In genomic region chr19:46326019-46326755, GRCm38 (mm10) we compare ENCODE assay signal across 9 mouse cellular contexts. TPM values are rescaled to one million over a fixed set of nuclear protein-coding genes. Genes with fewer than 3 reads are reported as not detected.
DNase-seq lines count a peak whose midpoint lies in the region; ATAC-seq and TF ChIP-seq lines count a peak whose summit lies in the region.
"Had no signal": no experiment of that assay in that cellular context is flagged by ENCODE, and none has a peak within 500 bp of the region (broad histone marks: within the 10 kb centered on the region; RNA-seq: fewer than 3 reads in every experiment).

No protein-coding gene starts in this region.

- H3K36me3 ChIP-seq in kidney, embryonic 16.5 days (ENCODE audit: insufficient read depth, low read length), result 0 out of 2 replicates have a peak, but pooled peaks cover 2% of the 10 kb centered on the region
- H3K36me3 ChIP-seq in forebrain, postnatal 0 days (ENCODE audit: insufficient read depth), result peaks cover 21% of the 10 kb centered on the region
- peaks cover 7% of the 10 kb centered on the region; the same call in 1 of the 2 replicates for H3K36me3 ChIP-seq in midbrain, embryonic 15.5 days (replicated peaks)

- no peak overlapping the region for H3K9ac ChIP-seq in kidney, embryonic 16.5 days (replicated peaks; ENCODE audit: low read length)
- H3K9ac ChIP-seq in forebrain, postnatal 0 days, result peak overlapping the region; percentile 74
- peak overlapping the region; percentile 45 for H3K9ac ChIP-seq in midbrain, embryonic 15.5 days

- H3K27me3 ChIP-seq in kidney, embryonic 16.5 days (ENCODE audit: insufficient read depth, low read length), result peaks cover 63% of the 10 kb centered on the region
- no peaks in the 10 kb centered on the region for H3K27me3 ChIP-seq in forebrain, postnatal 0 days (ENCODE audit: insufficient read depth, low read length)
- H3K27me3 ChIP-seq in midbrain, embryonic 15.5 days (replicated peaks), result no peaks in the 10 kb centered on the region

- no peak overlapping the region for H3K27ac ChIP-seq in kidney, embryonic 16.5 days (ENCODE audit: low read length)
- peak overlapping the region; percentile 97 for H3K27ac ChIP-seq in forebrain, postnatal 0 days (ENCODE audit: low read depth, low read length)
- H3K27ac ChIP-seq in midbrain, embryonic 15.5 days, result peak overlapping the region; percentile 97

- no peaks in the 10 kb centered on the region for H3K9me3 ChIP-seq in kidney, embryonic 16.5 days (ENCODE audit: low read length)
- H3K9me3 ChIP-seq in forebrain, postnatal 0 days (ENCODE audit: low read length), result no peaks in the 10 kb centered on the region
- H3K9me3 ChIP-seq in midbrain, embryonic 15.5 days, result no peaks in the 10 kb centered on the region
- H3K9me3 ChIP-seq: G1E had no signal

- 4% methylated on average over 29 of the region's 29 CpGs for WGBS in kidney, embryonic 16.5 days
- 5% methylated on average over 29 of the region's 29 CpGs for WGBS in forebrain, postnatal 0 days
- 2% methylated on average over 29 of the region's 29 CpGs for WGBS in midbrain, embryonic 15.5 days

- peak overlapping the region; percentile 18 for H3K4me3 ChIP-seq in kidney, embryonic 16.5 days (ENCODE audit: low read length)
- H3K4me3 ChIP-seq in forebrain, postnatal 0 days (ENCODE audit: low read depth, low read length), result peak overlapping the region; percentile 69
- peak overlapping the region; percentile 60 for H3K4me3 ChIP-seq in midbrain, embryonic 15.5 days

- H3K4me2 ChIP-seq in kidney, embryonic 16.5 days (replicated peaks; ENCODE audit: low read depth, low read length), result no peak overlapping the region
- H3K4me2 ChIP-seq in forebrain, postnatal 0 days (ENCODE audit: low read depth), result peak overlapping the region; percentile 95
- H3K4me2 ChIP-seq in midbrain, embryonic 15.5 days, result peak overlapping the region; percentile 93

- TF ChIP-seq CTCF in forebrain, postnatal 0 days (IDR thresholded peaks at IDR 0.05; ENCODE audit: low read depth), result no peak

- DNase-seq in kidney, postnatal 4 days, result no peak
- peak; percentile 64 to 66 for DNase-seq in cerebellum, adult 18-20 months
- peak; percentile 67 for DNase-seq in forebrain, postnatal 0 days
- DNase-seq in urinary bladder, postnatal 10 days (ENCODE audit: low spot score), result no peak
- DNase-seq in urinary bladder, adult 18-20 months (ENCODE audit: low spot score in 2 of 2), result no peak
- no peak for DNase-seq in embryo, embryonic 11 days

- peaks cover 25% of the 10 kb centered on the region for H3K4me1 ChIP-seq in kidney, embryonic 16.5 days (ENCODE audit: insufficient read depth, low read length)
- peaks cover 19% of the 10 kb centered on the region for H3K4me1 ChIP-seq in forebrain, postnatal 0 days (ENCODE audit: insufficient read depth)
- peaks cover 78% of the 10 kb centered on the region for H3K4me1 ChIP-seq in midbrain, embryonic 15.5 days

- ATAC-seq in kidney, embryonic 16.5 days (ENCODE audit: low FRiP score, low TSS enrichment), result no peak
- ATAC-seq in forebrain, postnatal 0 days, result no peak
- ATAC-seq in midbrain, embryonic 15.5 days (replicated peaks), result peak; percentile 18

RNA-seq across cellular contexts. Expression of gene Psd, which starts 0.8 kb away (rescaled TPM):
- 4.5 and 5.4 TPM in 2 replicates for polyA plus RNA-seq in kidney, embryonic 16.5 days (2015; fragmentation: Nextera tagmentation; extraction: Ambion mirVana)
- 395 and 483 TPM in 2 replicates for total RNA-seq in forebrain, postnatal 0 days (2014; rRNA removed)
- 158 and 178 TPM in 2 replicates for polyA plus RNA-seq in forebrain, postnatal 0 days (2015; fragmentation: Nextera tagmentation; extraction: Ambion mirVana)
- 146 and 148 TPM in 2 replicates for polyA plus RNA-seq in midbrain, embryonic 15.5 days (2015; fragmentation: Nextera tagmentation; extraction: Ambion mirVana)

RNA-seq across cellular contexts. Expression of gene Fbxl15, which starts 1.8 kb away (rescaled TPM):
- 22.4 and 26.0 TPM in 2 replicates for polyA plus RNA-seq in kidney, embryonic 16.5 days (2015; fragmentation: Nextera tagmentation; extraction: Ambion mirVana)
- 37.2 and 54.8 TPM in 2 replicates for total RNA-seq in forebrain, postnatal 0 days (2014; rRNA removed)
- 50.3 and 59.1 TPM in 2 replicates for polyA plus RNA-seq in forebrain, postnatal 0 days (2015; fragmentation: Nextera tagmentation; extraction: Ambion mirVana)
- 48.2 and 54.8 TPM in 2 replicates for polyA plus RNA-seq in midbrain, embryonic 15.5 days (2015; fragmentation: Nextera tagmentation; extraction: Ambion mirVana)

RNA-seq across cellular contexts. Expression of gene Cuedc2, which starts 12.3 kb away (rescaled TPM):
- 188 and 198 TPM in 2 replicates for polyA plus RNA-seq in kidney, embryonic 16.5 days (2015; fragmentation: Nextera tagmentation; extraction: Ambion mirVana)
- total RNA-seq in forebrain, postnatal 0 days (2014; rRNA removed), result 214 and 275 TPM in 2 replicates
- polyA plus RNA-seq in forebrain, postnatal 0 days (2015; fragmentation: Nextera tagmentation; extraction: Ambion mirVana), result 388 and 443 TPM in 2 replicates
- polyA plus RNA-seq in midbrain, embryonic 15.5 days (2015; fragmentation: Nextera tagmentation; extraction: Ambion mirVana), result 340 and 347 TPM in 2 replicates

RNA-seq across cellular contexts. Expression of gene Mfsd13a, which starts 14.7 kb away (rescaled TPM):
- 14.7 and 16.9 TPM in 2 replicates for polyA plus RNA-seq in kidney, embryonic 16.5 days (2015; fragmentation: Nextera tagmentation; extraction: Ambion mirVana)
- 4.1 and 5.3 TPM in 2 replicates for total RNA-seq in forebrain, postnatal 0 days (2014; rRNA removed)
- polyA plus RNA-seq in forebrain, postnatal 0 days (2015; fragmentation: Nextera tagmentation; extraction: Ambion mirVana), result 11.5 and 14.1 TPM in 2 replicates
- polyA plus RNA-seq in midbrain, embryonic 15.5 days (2015; fragmentation: Nextera tagmentation; extraction: Ambion mirVana), result 11.1 and 11.7 TPM in 2 replicates
- total RNA-seq: G1E had no signal

RNA-seq across cellular contexts. Expression of gene Nfkb2, which starts 22.1 kb away (rescaled TPM):
- 9.7 and 11.5 TPM in 2 replicates for polyA plus RNA-seq in kidney, embryonic 16.5 days (2015; fragmentation: Nextera tagmentation; extraction: Ambion mirVana)
- total RNA-seq in forebrain, postnatal 0 days (2014; rRNA removed), result 2.2 TPM in 2 replicates
- 1.2 and 1.3 TPM in 2 replicates for polyA plus RNA-seq in forebrain, postnatal 0 days (2015; fragmentation: Nextera tagmentation; extraction: Ambion mirVana)
- 2.3 and 2.7 TPM in 2 replicates for polyA plus RNA-seq in midbrain, embryonic 15.5 days (2015; fragmentation: Nextera tagmentation; extraction: Ambion mirVana)

Comparison
In these comparisons a context has a peak if more than half of its experiments do, and no peak if none do; other contexts are left out.
1. H3K4me3 ChIP-seq: peak in every context shown above with its lines; median percentile 69 in forebrain, postnatal 0 days; 60 in midbrain, embryonic 15.5 days; 18 in kidney, embryonic 16.5 days.
2. DNase-seq: peak in cerebellum, adult 18-20 months (2 of 2) and forebrain, postnatal 0 days (single experiment); none in kidney, postnatal 4 days (0 of 2), urinary bladder, postnatal 10 days (single experiment), urinary bladder, adult 18-20 months (0 of 2) and embryo, embryonic 11 days (single experiment).
3. RNA of gene Psd, which starts 0.8 kb away (polyA plus RNA-seq): 158 to 178 TPM in forebrain, postnatal 0 days and 146 to 148 TPM in midbrain, embryonic 15.5 days; 4.5 to 5.4 TPM in kidney, embryonic 16.5 days; every median in the first group is over 10 times any median in the second.